Mouse (Mus musculus): ENCODE data around the gene Cdk5. TPM values are rescaled to one million over a fixed set of nuclear protein-coding genes. Genes with fewer than 3 reads are reported as not detected.

Cdk5 gene
- total RNA-seq, 2 experiments from 2014 or later = 12.4 to 13.4 TPM

- intact Hi-C loops (cut with DNase I; ENCODE audit: low total_unique reads) = no loop called here
- no peak for DNase-seq
Measured at GRCm38 (mm10) chr5:24441187-24441586, 17.9 kb upstream of the Cdk5 start.

DNA sequence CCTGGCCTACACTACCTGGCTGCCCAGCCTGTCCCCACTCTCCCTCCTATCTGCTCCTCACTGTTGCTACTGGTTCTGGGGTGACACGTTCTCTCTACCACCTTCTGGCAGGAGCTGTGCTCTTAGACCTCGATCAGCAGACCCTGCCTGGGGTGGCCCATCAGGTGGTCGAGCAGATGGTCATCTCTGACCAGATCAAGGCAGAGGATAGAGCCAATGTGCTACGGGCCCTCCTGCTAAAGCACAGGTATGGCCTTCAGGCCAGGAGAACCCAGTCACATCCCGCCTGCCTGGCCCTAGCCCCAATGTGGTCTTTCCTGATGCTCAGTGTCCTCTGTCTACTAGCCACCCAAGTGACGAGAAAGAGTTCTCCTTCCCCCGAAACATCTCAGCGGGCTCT lies 10.7 kb upstream of the Cdk5 start:
- intact Hi-C loops (cut with DNase I; ENCODE audit: low total_unique reads) = no loop called here
- no peak for DNase-seq

- intact Hi-C loops (cut with DNase I; ENCODE audit: low total_unique reads) = no loop called here
- DNase-seq = no peak
Measured at GRCm38 (mm10) chr5:24428596-24428995, 5.3 kb upstream of the Cdk5 start.

DNA sequence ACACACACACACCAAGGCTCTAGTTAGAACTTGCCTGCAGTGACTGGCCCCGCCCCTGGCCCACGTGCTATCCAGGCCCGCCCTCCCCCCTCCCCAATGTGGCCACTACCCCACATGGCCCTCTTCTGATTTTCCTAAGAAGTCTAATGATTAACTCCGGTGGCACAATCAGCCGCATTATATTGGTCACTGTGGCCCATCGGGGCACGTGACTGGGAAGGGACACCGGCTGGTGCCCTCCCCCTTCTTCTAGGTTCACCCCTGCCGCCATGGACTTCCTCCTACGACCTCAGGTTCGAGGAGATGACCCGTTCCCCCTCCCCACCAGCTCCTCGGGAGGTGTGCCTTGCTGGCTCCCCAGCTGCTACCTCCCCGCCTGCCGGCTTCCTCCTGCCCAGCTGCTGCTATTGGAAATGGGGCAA lies 4.7 kb upstream of the Cdk5 start:
- intact Hi-C loops (cut with DNase I; ENCODE audit: low total_unique reads) = no loop called here
- DNase-seq = no peak

GRCm38 (mm10) chr5:24427285-24427633 lies 3.9 kb upstream of the Cdk5 start:
- DNase-seq = no peak
- intact Hi-C loops (cut with DNase I; ENCODE audit: low total_unique reads) = no loop called here

GRCm38 (mm10) chr5:24426556-24427284 lies 3.4 kb upstream of the Cdk5 start:
- DNase-seq = no peak
- intact Hi-C loops (cut with DNase I; ENCODE audit: low total_unique reads) = no loop called here

DNA sequence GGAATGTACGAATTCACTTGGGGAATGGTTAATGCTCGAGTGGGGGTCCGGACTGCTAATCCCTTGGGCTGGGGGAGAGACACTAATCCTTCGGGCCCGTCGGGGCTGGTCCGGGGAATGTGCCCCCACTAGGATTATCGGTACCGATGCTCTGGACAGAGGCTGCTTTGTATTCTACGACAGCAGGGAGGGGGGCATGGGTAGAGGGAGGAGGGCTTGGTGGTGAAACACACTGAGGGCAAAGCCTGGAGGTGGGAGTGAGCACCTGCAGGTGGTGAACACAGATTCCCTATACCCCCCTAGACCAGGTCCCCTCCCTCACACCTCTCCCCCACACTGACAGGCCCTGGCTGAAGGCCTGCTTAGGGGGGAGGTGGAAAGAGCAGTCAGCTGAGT lies 2.7 kb upstream of the Cdk5 start:
- DNase-seq = no peak
- intact Hi-C loops (cut with DNase I; ENCODE audit: low total_unique reads) = no loop called here

DNA sequence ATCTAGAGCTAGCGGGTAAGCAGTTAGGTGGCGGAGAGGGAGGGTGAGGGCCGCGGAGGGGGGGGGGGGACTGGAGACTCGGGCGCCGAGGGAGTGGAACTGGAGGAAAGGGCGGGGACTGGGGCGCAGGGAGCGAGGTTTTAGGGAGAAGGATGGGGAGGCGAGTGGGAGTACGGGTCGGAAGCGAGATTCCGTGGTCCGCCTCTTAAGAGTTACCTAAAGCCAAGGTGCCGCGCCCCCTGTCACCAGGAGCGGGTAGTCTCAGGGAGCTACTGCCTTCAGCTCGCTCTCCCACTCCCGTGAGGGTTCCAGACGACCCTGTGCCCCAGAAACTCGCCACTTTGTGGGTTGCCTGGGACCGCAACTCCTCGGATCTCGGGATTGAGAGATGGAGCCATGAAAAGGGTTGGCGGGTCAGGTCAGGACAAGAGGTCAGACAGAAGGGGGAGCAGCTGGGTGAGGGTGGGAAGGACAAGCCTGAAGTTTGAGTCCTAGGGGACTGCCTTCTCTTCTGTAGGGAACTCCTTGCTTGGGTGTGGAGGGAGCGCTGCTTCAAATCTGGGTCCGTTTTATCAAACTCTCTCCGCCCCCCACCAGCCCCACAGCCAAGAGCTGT lies 2.2 kb upstream of the Cdk5 start:
- intact Hi-C loops (cut with DNase I; ENCODE audit: low total_unique reads) = no loop called here
- no peak for DNase-seq

GRCm38 (mm10) chr5:24424861-24425411 lies 1.6 kb upstream of the Cdk5 start:
- peak; percentile 90 for DNase-seq
- intact Hi-C loops (cut with DNase I; ENCODE audit: low total_unique reads) = no loop called here

GRCm38 (mm10) chr5:24424004-24424781 lies 863 bp upstream of the Cdk5 start:
- DNase-seq = no peak
- intact Hi-C loops (cut with DNase I; ENCODE audit: low total_unique reads) = no loop called here

DNA sequence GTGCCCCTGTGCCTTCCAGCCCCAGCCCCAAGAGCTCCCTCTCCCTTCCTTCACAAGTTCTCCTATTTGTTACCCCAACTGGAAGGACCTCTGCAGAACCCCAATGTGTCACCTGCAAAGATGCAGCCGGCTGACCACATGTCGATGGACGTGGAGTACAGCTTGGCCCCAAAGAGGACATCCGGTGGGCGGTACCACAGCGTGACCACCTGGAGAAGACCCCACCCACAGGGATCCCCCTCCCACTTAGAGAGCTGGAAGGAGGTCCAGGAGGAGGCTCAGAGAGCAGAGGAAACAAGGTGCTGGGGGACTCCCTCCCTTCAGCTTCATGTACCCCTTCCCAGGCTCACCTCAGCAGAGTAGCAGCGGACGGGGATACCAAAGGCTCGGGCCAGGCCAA lies 2.9 kb downstream of the Cdk5 start:
- no peak for DNase-seq
- intact Hi-C loops (cut with DNase I; ENCODE audit: low total_unique reads) = no loop called here

GRCm38 (mm10) chr5:24417587-24417986 lies 5.7 kb downstream of the Cdk5 start:
- DNase-seq = no peak
- intact Hi-C loops (cut with DNase I; ENCODE audit: low total_unique reads) = loop anchor here (5.0 kb wide), 1 partner anchor 55 kb away; no protein-coding TSS in a partner anchor

GRCm38 (mm10) chr5:24416222-24416736 lies 7.1 kb downstream of the Cdk5 start:
- intact Hi-C loops (cut with DNase I; ENCODE audit: low total_unique reads) = loop anchor here (5.0 kb wide), 1 partner anchor 56 kb away; no protein-coding TSS in a partner anchor
- DNase-seq = peak; percentile 58

DNA sequence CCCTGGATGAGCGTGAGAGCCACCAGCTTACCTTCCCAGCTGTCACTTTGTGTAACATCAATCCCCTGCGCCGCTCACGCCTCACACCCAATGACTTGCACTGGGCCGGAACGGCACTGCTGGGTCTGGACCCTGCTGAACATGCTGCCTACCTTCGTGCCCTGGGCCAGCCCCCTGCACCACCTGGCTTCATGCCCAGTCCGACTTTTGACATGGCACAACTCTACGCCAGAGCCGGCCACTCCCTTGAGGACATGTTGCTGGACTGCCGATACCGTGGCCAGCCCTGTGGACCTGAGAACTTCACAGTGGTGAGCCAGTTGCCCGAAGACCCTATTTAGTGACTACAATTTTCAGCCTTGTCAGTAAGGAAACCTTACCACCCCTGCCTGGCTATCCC lies 9.4 kb downstream of the Cdk5 start:
- DNase-seq = no peak
- intact Hi-C loops (cut with DNase I; ENCODE audit: low total_unique reads) = no loop called here

- no peak for DNase-seq
- intact Hi-C loops (cut with DNase I; ENCODE audit: low total_unique reads) = no loop called here
Measured at GRCm38 (mm10) chr5:24413042-24413693, 10.2 kb downstream of the Cdk5 start, which contains the start of gene Asic3. TSS of gene Asic3 (plus strand) at chr5:24413392.

- no peak for DNase-seq
- intact Hi-C loops (cut with DNase I; ENCODE audit: low total_unique reads) = no loop called here
Measured at GRCm38 (mm10) chr5:24412063-24412462, 11.3 kb downstream of the Cdk5 start.

DNA sequence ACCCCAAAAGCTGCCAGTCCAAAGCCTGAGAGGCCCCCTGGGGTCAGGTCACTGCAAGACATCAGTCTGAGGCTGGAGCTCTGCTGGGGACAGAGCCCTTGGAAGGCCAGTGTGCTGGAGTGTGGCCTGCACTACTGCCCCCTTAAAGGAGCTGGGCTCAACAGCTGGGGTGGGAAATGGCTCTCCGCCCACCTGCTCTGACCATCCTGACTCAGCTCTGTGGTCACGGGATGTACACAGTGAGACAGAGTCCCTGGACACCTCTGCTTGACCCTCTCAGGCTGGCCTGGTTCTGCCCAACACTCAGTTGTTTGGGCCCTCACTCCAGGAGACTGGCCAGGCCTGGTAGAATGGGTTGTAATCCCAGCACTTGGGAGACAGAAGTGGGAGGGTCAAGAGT lies 13.9 kb downstream of the Cdk5 start:
- no peak for DNase-seq
- intact Hi-C loops (cut with DNase I; ENCODE audit: low total_unique reads) = no loop called here

GRCm38 (mm10) chr5:24408651-24409050 lies 14.7 kb downstream of the Cdk5 start:
- DNase-seq = no peak
- intact Hi-C loops (cut with DNase I; ENCODE audit: low total_unique reads) = no loop called here

DNA sequence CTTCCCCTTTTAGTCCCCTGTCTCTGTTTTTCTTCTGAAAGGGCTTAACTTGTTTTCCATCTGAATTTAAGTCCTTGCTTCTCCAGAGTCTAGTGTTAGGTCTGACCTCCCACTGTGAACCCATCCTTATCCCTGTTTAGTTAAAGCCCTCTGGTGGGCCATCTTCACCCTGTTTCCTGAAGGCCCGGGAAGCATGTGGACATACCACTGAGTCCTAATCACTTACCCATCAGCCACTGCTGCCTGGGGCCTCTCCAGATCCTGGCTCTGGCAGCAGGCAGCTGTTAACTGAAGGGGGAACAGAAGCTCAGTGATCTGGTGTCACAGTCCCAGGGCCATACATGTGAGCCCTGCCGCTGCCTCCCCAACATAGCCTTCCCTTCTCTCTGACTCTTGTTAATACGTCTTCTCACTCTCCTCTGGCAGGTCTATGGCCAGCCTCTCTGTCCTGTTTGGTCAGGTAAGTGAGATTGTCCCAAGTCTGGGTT lies 17.9 kb downstream of the Cdk5 start:
- intact Hi-C loops (cut with DNase I; ENCODE audit: low total_unique reads) = no loop called here
- DNase-seq = no peak
